Mouse (Mus musculus) spleen, embryonic (tissue): ENCODE results near the gene Phactr1.

Experiments used
- CTCF ChIA-PET: fragments of 350-600 bp; sonication (Branson Sonifier 250); formaldehyde crosslinking; loops from one replicate; lab custom pipeline; 2022; lab: Charles Lee

The Phactr1 gene

GRCm38 (mm10) chr13:43181104-43181503 is 500.7 kb downstream of the Phactr1 start:
- CTCF ChIA-PET: interaction anchor here (0.7 kb wide), 1 partner anchor 184 kb away, joined by 3 read pairs; the partner anchor contains the start of gene Sirt5

DNA sequence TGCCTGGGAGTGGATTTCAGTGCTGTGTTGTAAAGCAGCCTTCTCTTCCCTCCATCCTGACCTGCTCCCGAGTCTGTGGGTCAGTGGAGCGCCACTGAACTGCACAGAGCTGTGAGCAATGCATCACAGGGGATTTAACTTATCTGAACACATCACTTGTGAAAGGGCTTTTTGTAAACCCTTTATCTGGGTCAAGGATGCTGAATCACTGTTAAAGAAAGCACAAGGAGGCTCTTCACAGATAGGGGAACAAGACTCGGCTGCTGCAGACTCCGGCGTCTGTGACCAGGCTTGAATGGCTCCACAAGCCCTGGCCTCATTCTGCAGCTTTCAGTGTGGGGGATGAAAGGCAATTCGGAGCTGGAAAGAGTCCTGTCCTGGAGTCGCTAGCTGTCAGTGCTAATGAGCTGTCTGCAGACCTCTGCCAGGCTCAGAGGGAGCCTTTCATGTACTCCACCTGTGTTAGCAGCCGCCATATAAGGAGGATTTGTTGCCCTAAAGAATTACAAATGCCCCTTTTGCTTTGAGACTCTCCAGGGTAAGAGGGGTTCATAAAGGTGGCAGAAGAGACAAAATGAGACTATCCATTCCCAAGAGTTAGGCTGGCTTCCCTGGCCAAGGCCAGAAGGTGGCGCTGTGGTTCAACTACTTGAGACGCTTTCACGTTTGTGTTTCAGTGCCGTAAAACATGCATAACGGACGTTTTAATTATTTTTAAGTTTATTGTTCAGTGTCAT is 502.2 kb downstream of the Phactr1 start:
- CTCF ChIA-PET: no interaction called here

- CTCF ChIA-PET: interaction anchor here (0.6 kb wide), 1 partner anchor 44 kb away, joined by 8 read pairs; no protein-coding TSS in a partner anchor
Observed at GRCm38 (mm10) chr13:43183248-43184055, 503.0 kb downstream of the Phactr1 start.

GRCm38 (mm10) chr13:43187736-43188135 is 507.3 kb downstream of the Phactr1 start:
- CTCF ChIA-PET: interaction anchor here (1.0 kb wide), 1 partner anchor 11 kb away, joined by 3 read pairs; no protein-coding TSS in a partner anchor
